In genomic region chr7:28925317-28925716, GRCm38 (mm10) we compare ENCODE assay signal across 8 mouse cellular contexts. TPM values are rescaled to one million over a fixed set of nuclear protein-coding genes. Genes with fewer than 3 reads are reported as not detected.
DNase-seq lines count a peak whose midpoint lies in the region; ATAC-seq and TF ChIP-seq lines count a peak whose summit lies in the region.

No protein-coding gene starts in this region.

- DNase-seq in forebrain, embryonic 11.5 days (ENCODE audit: low spot score) = no peak
- no peak for DNase-seq in forebrain, embryonic 14.5 days (ENCODE audit: low spot score)
- DNase-seq in embryonic facial prominence, embryonic 14.5 days (ENCODE audit: low spot score) = peak; percentile 82
- no peak for DNase-seq in hindbrain, embryonic 14.5 days (ENCODE audit: low spot score)
- no peak for DNase-seq in liver, embryonic 11.5 days (ENCODE audit: low spot score)
- DNase-seq in spleen, postnatal 10 days (ENCODE audit: low spot score in 2 of 2) = no peak

- TF ChIP-seq POLR2A in small intestine, adult 2 months (IDR thresholded peaks at IDR 0.05; ENCODE audit: low read depth, low read length) = no peak; the same call in 1 of the 2 replicates

- H3K4me1 ChIP-seq in forebrain, embryonic 11.5 days (replicated peaks; ENCODE audit: control insufficient read depth, insufficient read depth, low read length) = peaks cover 21% of the 10 kb centered on the region
- peaks cover 29% of the 10 kb centered on the region for H3K4me1 ChIP-seq in forebrain, embryonic 14.5 days (ENCODE audit: control insufficient read depth, insufficient read depth, low read length)
- peaks cover 51% of the 10 kb centered on the region for H3K4me1 ChIP-seq in embryonic facial prominence, embryonic 14.5 days (ENCODE audit: control insufficient read depth, insufficient read depth, low read length)
- H3K4me1 ChIP-seq in hindbrain, embryonic 14.5 days (replicated peaks; ENCODE audit: control insufficient read depth, insufficient read depth, low read length) = peaks cover 50% of the 10 kb centered on the region
- peaks cover 72% of the 10 kb centered on the region for H3K4me1 ChIP-seq in liver, embryonic 11.5 days (replicated peaks; ENCODE audit: control insufficient read depth, insufficient read depth, low read length)
- H3K4me1 ChIP-seq in small intestine, adult 2 months (ENCODE audit: control insufficient read depth, insufficient read depth, insufficient read length, low read length) = peaks cover 65% of the 10 kb centered on the region

- H3K4me2 ChIP-seq in forebrain, embryonic 11.5 days (ENCODE audit: low read depth, low read length, severe bottlenecking) = no peak overlapping the region
- no peak overlapping the region for H3K4me2 ChIP-seq in forebrain, embryonic 14.5 days (ENCODE audit: low read length)
- no peak overlapping the region for H3K4me2 ChIP-seq in embryonic facial prominence, embryonic 14.5 days (ENCODE audit: low read depth, low read length)
- H3K4me2 ChIP-seq in hindbrain, embryonic 14.5 days (replicated peaks) = no peak overlapping the region
- peak overlapping the region; percentile 28; the same call in 1 of the 2 replicates for H3K4me2 ChIP-seq in liver, embryonic 11.5 days

- no peaks in the 10 kb centered on the region for H3K36me3 ChIP-seq in forebrain, embryonic 11.5 days (ENCODE audit: control insufficient read depth, insufficient read depth, low read length)
- no peaks in the 10 kb centered on the region for H3K36me3 ChIP-seq in forebrain, embryonic 14.5 days (ENCODE audit: control insufficient read depth, insufficient read depth, low read length)
- peaks cover 4% of the 10 kb centered on the region; the same call in 1 of the 2 replicates for H3K36me3 ChIP-seq in embryonic facial prominence, embryonic 14.5 days (ENCODE audit: control insufficient read depth, insufficient read depth, low read length)
- H3K36me3 ChIP-seq in hindbrain, embryonic 14.5 days (replicated peaks; ENCODE audit: control insufficient read depth, insufficient read depth) = no peaks in the 10 kb centered on the region
- peaks cover 3% of the 10 kb centered on the region; the same call in 1 of the 2 replicates for H3K36me3 ChIP-seq in liver, embryonic 11.5 days (ENCODE audit: control insufficient read depth, insufficient read depth, low read length)
- peaks cover 17% of the 10 kb centered on the region; the same call in 1 of the 2 replicates for H3K36me3 ChIP-seq in small intestine, adult 2 months (ENCODE audit: control insufficient read depth, insufficient read depth, low read length)

- no peak for ATAC-seq in forebrain, embryonic 11.5 days (replicated peaks; ENCODE audit: low FRiP score)
- ATAC-seq in forebrain, embryonic 14.5 days = no peak
- peak; percentile 72 for ATAC-seq in embryonic facial prominence, embryonic 14.5 days (ENCODE audit: low read depth)
- ATAC-seq in hindbrain, embryonic 14.5 days (ENCODE audit: low FRiP score) = no peak
- ATAC-seq in liver, embryonic 11.5 days (replicated peaks; ENCODE audit: low FRiP score) = no peak
- no peak for ATAC-seq in granulocyte monocyte progenitor cell, adult 5-6 weeks (replicated peaks; ENCODE audit: poor library complexity, severe bottlenecking)

- 57% methylated on average over 9 of the region's 9 CpGs for WGBS in forebrain, embryonic 11.5 days
- WGBS in forebrain, embryonic 14.5 days = 48% methylated on average over 9 of the region's 9 CpGs
- 21% methylated on average over 9 of the region's 9 CpGs for WGBS in embryonic facial prominence, embryonic 14.5 days
- WGBS in hindbrain, embryonic 14.5 days = 48% methylated on average over 9 of the region's 9 CpGs
- WGBS in liver, embryonic 11.5 days = 51% methylated on average over 9 of the region's 9 CpGs
- WGBS in small intestine, adult 2 months = 12% methylated on average over 9 of the region's 9 CpGs

- no peak overlapping the region for H3K4me3 ChIP-seq in forebrain, embryonic 11.5 days (ENCODE audit: low read depth, low read length)
- no peak overlapping the region for H3K4me3 ChIP-seq in forebrain, embryonic 14.5 days (ENCODE audit: low read depth, low read length)
- no peak overlapping the region for H3K4me3 ChIP-seq in embryonic facial prominence, embryonic 14.5 days (ENCODE audit: low read depth, low read length)
- no peak overlapping the region for H3K4me3 ChIP-seq in hindbrain, embryonic 14.5 days (replicated peaks; ENCODE audit: low read length)
- no peak overlapping the region for H3K4me3 ChIP-seq in liver, embryonic 11.5 days (ENCODE audit: low read depth, low read length)
- peak overlapping the region; percentile 33; the same call in 1 of the 2 replicates for H3K4me3 ChIP-seq in small intestine, adult 2 months (ENCODE audit: low read depth, low read length)

- H3K27me3 ChIP-seq in forebrain, embryonic 11.5 days (ENCODE audit: control insufficient read depth, insufficient read depth, low read length) = no peaks in the 10 kb centered on the region
- no peaks in the 10 kb centered on the region for H3K27me3 ChIP-seq in forebrain, embryonic 14.5 days (replicated peaks; ENCODE audit: control insufficient read depth, insufficient read depth, low read length)
- H3K27me3 ChIP-seq in embryonic facial prominence, embryonic 14.5 days (replicated peaks; ENCODE audit: control insufficient read depth, insufficient read depth, low read length) = no peaks in the 10 kb centered on the region
- no peaks in the 10 kb centered on the region for H3K27me3 ChIP-seq in hindbrain, embryonic 14.5 days (ENCODE audit: control insufficient read depth, insufficient read depth, low read length)
- H3K27me3 ChIP-seq in liver, embryonic 11.5 days (replicated peaks; ENCODE audit: control insufficient read depth, insufficient read depth, low read length) = no peaks in the 10 kb centered on the region
- H3K27me3 ChIP-seq in small intestine, adult 2 months (ENCODE audit: control insufficient read depth, insufficient read depth, low read length) = no peaks in the 10 kb centered on the region

- H3K9me3 ChIP-seq in forebrain, embryonic 11.5 days (ENCODE audit: control insufficient read depth, low read length) = no peaks in the 10 kb centered on the region
- H3K9me3 ChIP-seq in forebrain, embryonic 14.5 days (replicated peaks; ENCODE audit: control insufficient read depth, low read length) = no peaks in the 10 kb centered on the region
- H3K9me3 ChIP-seq in embryonic facial prominence, embryonic 14.5 days (ENCODE audit: control insufficient read depth, low read length) = no peaks in the 10 kb centered on the region
- no peaks in the 10 kb centered on the region for H3K9me3 ChIP-seq in hindbrain, embryonic 14.5 days (ENCODE audit: control insufficient read depth, low read length)
- no peaks in the 10 kb centered on the region for H3K9me3 ChIP-seq in liver, embryonic 11.5 days (ENCODE audit: control insufficient read depth, low read length)

- peak overlapping the region; percentile 59; the same call in 1 of the 2 replicates for H3K27ac ChIP-seq in forebrain, embryonic 11.5 days (ENCODE audit: low read depth, low read length)
- no peak overlapping the region for H3K27ac ChIP-seq in forebrain, embryonic 14.5 days (ENCODE audit: low read depth, low read length)
- peak overlapping the region; percentile 81 for H3K27ac ChIP-seq in embryonic facial prominence, embryonic 14.5 days (replicated peaks; ENCODE audit: low read depth, low read length)
- peak overlapping the region; percentile 16; the same call in 1 of the 2 replicates for H3K27ac ChIP-seq in hindbrain, embryonic 14.5 days
- peak overlapping the region; percentile 59 for H3K27ac ChIP-seq in liver, embryonic 11.5 days (ENCODE audit: low read depth, low read length)
- H3K27ac ChIP-seq in small intestine, adult 2 months (ENCODE audit: insufficient read depth, low read depth, low read length) = peak overlapping the region; percentile 99

- no peak for TF ChIP-seq CTCF in small intestine, adult 2 months (IDR thresholded peaks at IDR 0.05; ENCODE audit: extremely low read depth, insufficient read length, insufficient replicate concordance, low read depth, low read length)

- no peak overlapping the region for H3K9ac ChIP-seq in forebrain, embryonic 11.5 days (ENCODE audit: low read length)
- H3K9ac ChIP-seq in forebrain, embryonic 14.5 days (ENCODE audit: low read length) = no peak overlapping the region
- peak overlapping the region; percentile 35 for H3K9ac ChIP-seq in embryonic facial prominence, embryonic 14.5 days (ENCODE audit: low read depth, low read length)
- no peak overlapping the region for H3K9ac ChIP-seq in hindbrain, embryonic 14.5 days
- no peak overlapping the region for H3K9ac ChIP-seq in liver, embryonic 11.5 days (ENCODE audit: low read depth, low read length)

RNA-seq across cellular contexts. Expression of gene Actn4, which starts 36.8 kb away (rescaled TPM):
- polyA plus RNA-seq in forebrain, embryonic 11.5 days (2014; fragmentation: Nextera tagmentation; extraction: Ambion mirVana) = 182 and 199 TPM in 2 replicates
- 101 and 128 TPM in 2 replicates for polyA plus RNA-seq in forebrain, embryonic 14.5 days (2014; fragmentation: Nextera tagmentation; extraction: Ambion mirVana)
- polyA plus RNA-seq in embryonic facial prominence, embryonic 14.5 days (2014; fragmentation: Nextera tagmentation; extraction: Ambion mirVana) = 256 and 280 TPM in 2 replicates
- polyA plus RNA-seq in hindbrain, embryonic 14.5 days (2014; fragmentation: Nextera tagmentation; extraction: Ambion mirVana) = 133 and 147 TPM in 2 replicates
- 191 and 209 TPM in 2 replicates for polyA plus RNA-seq in liver, embryonic 11.5 days (2014; fragmentation: Nextera tagmentation; extraction: Ambion mirVana)
- 506 and 1,069 TPM in 2 replicates for polyA plus RNA-seq in small intestine, adult 2 months (2012; rRNA removed)
- total RNA-seq in granulocyte monocyte progenitor cell, adult 5-6 weeks (2014; fragmentation: Nextera tagmentation) = 85.8 and 94.3 TPM in 2 replicates
- 40.2 and 47.1 TPM in 2 replicates for total RNA-seq in granulocyte monocyte progenitor cell, adult 5-6 weeks (2017)

RNA-seq across cellular contexts. Expression of gene Capn12, which starts 44.1 kb away (rescaled TPM):
- polyA plus RNA-seq in forebrain, embryonic 11.5 days (2014; fragmentation: Nextera tagmentation; extraction: Ambion mirVana) = 0.60 and 0.69 TPM in 2 replicates
- 0.11 and 0.38 TPM in 2 replicates for polyA plus RNA-seq in forebrain, embryonic 14.5 days (2014; fragmentation: Nextera tagmentation; extraction: Ambion mirVana)
- 0.58 and 0.72 TPM in 2 replicates for polyA plus RNA-seq in embryonic facial prominence, embryonic 14.5 days (2014; fragmentation: Nextera tagmentation; extraction: Ambion mirVana)
- polyA plus RNA-seq in hindbrain, embryonic 14.5 days (2014; fragmentation: Nextera tagmentation; extraction: Ambion mirVana) = 0.09 and 0.24 TPM in 2 replicates
- polyA plus RNA-seq in liver, embryonic 11.5 days (2014; fragmentation: Nextera tagmentation; extraction: Ambion mirVana) = 0.21 and 0.37 TPM in 2 replicates
- 0.08 and 0.10 TPM in 2 replicates for polyA plus RNA-seq in small intestine, adult 2 months (2012; rRNA removed)
- total RNA-seq in granulocyte monocyte progenitor cell, adult 5-6 weeks (2014; fragmentation: Nextera tagmentation) = not detected in 2 replicates
- total RNA-seq in granulocyte monocyte progenitor cell, adult 5-6 weeks (2017) = 0.13 TPM in 1 of 2 replicates, not detected in the other

RNA-seq across cellular contexts. Expression of gene Eif3k, which starts 56.3 kb away (rescaled TPM):
- polyA plus RNA-seq in forebrain, embryonic 11.5 days (2014; fragmentation: Nextera tagmentation; extraction: Ambion mirVana) = 341 and 343 TPM in 2 replicates
- 345 and 412 TPM in 2 replicates for polyA plus RNA-seq in forebrain, embryonic 14.5 days (2014; fragmentation: Nextera tagmentation; extraction: Ambion mirVana)
- 403 and 404 TPM in 2 replicates for polyA plus RNA-seq in embryonic facial prominence, embryonic 14.5 days (2014; fragmentation: Nextera tagmentation; extraction: Ambion mirVana)
- polyA plus RNA-seq in hindbrain, embryonic 14.5 days (2014; fragmentation: Nextera tagmentation; extraction: Ambion mirVana) = 291 and 321 TPM in 2 replicates
- 421 and 425 TPM in 2 replicates for polyA plus RNA-seq in liver, embryonic 11.5 days (2014; fragmentation: Nextera tagmentation; extraction: Ambion mirVana)
- polyA plus RNA-seq in small intestine, adult 2 months (2012; rRNA removed) = 135 and 169 TPM in 2 replicates
- total RNA-seq in granulocyte monocyte progenitor cell, adult 5-6 weeks (2014; fragmentation: Nextera tagmentation) = 474 TPM in 2 replicates
- total RNA-seq in granulocyte monocyte progenitor cell, adult 5-6 weeks (2017) = 400 and 462 TPM in 2 replicates

RNA-seq across cellular contexts. Expression of gene Map4k1, which starts 56.5 kb away (rescaled TPM):
- 5.9 and 6.4 TPM in 2 replicates for polyA plus RNA-seq in forebrain, embryonic 11.5 days (2014; fragmentation: Nextera tagmentation; extraction: Ambion mirVana)
- 6.1 and 6.9 TPM in 2 replicates for polyA plus RNA-seq in forebrain, embryonic 14.5 days (2014; fragmentation: Nextera tagmentation; extraction: Ambion mirVana)
- polyA plus RNA-seq in embryonic facial prominence, embryonic 14.5 days (2014; fragmentation: Nextera tagmentation; extraction: Ambion mirVana) = 7.2 and 8.7 TPM in 2 replicates
- polyA plus RNA-seq in hindbrain, embryonic 14.5 days (2014; fragmentation: Nextera tagmentation; extraction: Ambion mirVana) = 8.6 and 10.4 TPM in 2 replicates
- 50.7 and 53.2 TPM in 2 replicates for polyA plus RNA-seq in liver, embryonic 11.5 days (2014; fragmentation: Nextera tagmentation; extraction: Ambion mirVana)
- polyA plus RNA-seq in small intestine, adult 2 months (2012; rRNA removed) = 11.1 and 21.3 TPM in 2 replicates
- 46.1 and 62.3 TPM in 2 replicates for total RNA-seq in granulocyte monocyte progenitor cell, adult 5-6 weeks (2014; fragmentation: Nextera tagmentation)
- total RNA-seq in granulocyte monocyte progenitor cell, adult 5-6 weeks (2017) = 42.4 and 48.7 TPM in 2 replicates
